Mouse (Mus musculus): Measurements from ENCODE around the gene Gm20817. TPM values are rescaled to one million over a fixed set of nuclear protein-coding genes. Genes with fewer than 3 reads are reported as not detected.
"Not testable (repeated sequence)": the region's sequence is repeated elsewhere in the genome, so short reads cannot be mapped to it uniquely, and the experiment has no call there.

The Gm20817 gene
- total RNA-seq (2014; rRNA removed) (not detected in 2 replicates), polyA plus RNA-seq (2012; rRNA removed) (not detected in 2 replicates)

DNA sequence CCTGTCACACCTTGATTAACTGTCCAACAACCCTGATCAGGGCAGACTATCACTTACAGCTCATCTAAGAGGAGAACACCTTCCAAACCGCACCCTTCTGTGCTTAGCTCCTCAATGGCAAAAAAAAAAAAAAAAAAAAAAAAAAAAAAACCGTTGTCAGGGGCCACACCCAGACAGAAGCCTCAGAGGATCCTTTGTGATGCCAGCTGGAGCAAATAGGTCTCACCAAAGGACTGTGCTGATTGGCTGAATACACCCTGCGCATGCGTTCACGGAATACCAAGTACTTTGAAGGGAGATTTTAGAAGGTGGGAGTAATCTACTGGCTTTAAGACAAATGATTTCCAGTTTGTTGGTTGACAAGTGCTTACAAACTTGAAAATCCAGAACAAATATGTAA is at the start of gene Gm20817:
TSS of gene Gm20817 (minus strand) at position 101 of the 400 bp plus-strand sequence.
- not testable (repeated sequence) for H3K4me1 ChIP-seq (ENCODE audit: control insufficient read depth, insufficient read depth, low read length); H3K79me2 ChIP-seq (ENCODE audit: control insufficient read depth, insufficient read depth, low read length); H3K36me3 ChIP-seq (ENCODE audit: control insufficient read depth, insufficient read depth, low read length); H3K4me3 ChIP-seq (ENCODE audit: insufficient read depth, low read depth, low read length); DNase-seq (ENCODE audit: extremely low read depth, low read depth, low spot score); H3K27me3 ChIP-seq (ENCODE audit: control insufficient read depth, insufficient read depth, low read length); H3K9ac ChIP-seq (ENCODE audit: low read depth, low read length); H3K27ac ChIP-seq (replicated peaks; ENCODE audit: insufficient read depth, low read depth, low read length)
- no CpG with 5 or more reads among the region's 5 CpGs for WGBS

Data from liver, adult 2 months (tissue).